Mouse (Mus musculus) cerebellum, adult 9-11 months (tissue): ENCODE data around the gene Nfkb2.

Experiments used
- DNase-seq: peaks from one replicate; pipeline ENCODE4 v3.0.0; 2022

The Nfkb2 gene

DNA sequence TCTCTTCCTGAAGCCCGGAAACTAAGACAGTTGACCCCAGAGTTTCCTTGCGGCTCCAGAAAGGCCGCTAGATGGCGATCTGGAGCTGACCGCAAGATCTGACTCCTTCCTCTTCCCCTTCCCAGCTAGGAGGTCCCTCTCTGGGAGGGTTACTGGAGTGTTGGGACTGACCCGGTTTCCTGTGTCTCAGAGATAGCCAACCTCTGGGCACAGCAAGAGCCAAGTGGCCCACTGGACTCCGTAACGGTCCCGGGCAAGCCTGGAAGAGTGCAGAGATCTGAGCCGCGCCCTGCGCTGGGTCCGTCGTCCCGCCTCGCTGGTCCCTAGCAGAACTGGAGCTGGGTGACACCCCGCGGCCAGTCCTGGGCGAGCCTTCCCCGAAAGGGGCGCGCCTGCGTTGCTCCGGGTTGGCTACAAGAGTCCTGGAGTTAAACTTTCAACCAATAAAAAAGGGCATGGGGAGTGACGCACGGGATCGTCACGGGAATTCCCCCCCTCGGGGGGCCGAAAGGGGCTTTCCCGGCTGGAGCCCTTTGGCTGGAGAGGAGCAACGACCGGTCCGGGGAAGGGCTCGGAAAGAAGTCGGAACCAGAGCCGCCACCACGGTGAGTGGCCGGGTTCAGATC, at the start of gene Nfkb2:
Gene Nfkb2, plus strand, starts transcription at position 105 of the 626 bp plus-strand sequence.
- peak; percentile 78 for DNase-seq

DNA sequence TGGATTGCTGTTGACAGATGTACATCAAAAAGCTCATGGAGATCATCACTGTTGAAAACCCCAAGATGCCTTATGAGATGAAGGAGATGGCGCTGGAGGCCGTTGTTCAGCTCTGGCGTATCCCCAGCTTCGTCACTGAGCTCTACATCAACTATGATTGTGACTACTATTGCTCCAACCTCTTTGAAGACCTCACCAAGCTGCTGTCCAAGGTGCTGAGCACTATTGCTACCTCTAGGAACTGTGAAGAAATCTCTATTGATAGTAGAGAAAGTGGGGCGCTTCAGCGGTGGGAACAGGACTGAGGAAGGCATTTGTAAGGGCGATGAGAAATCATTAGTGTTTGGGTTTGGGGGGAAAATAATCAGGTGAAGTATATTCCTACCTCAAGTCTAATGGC, 39.4 kb upstream of the Nfkb2 start:
- DNase-seq: no peak

DNA sequence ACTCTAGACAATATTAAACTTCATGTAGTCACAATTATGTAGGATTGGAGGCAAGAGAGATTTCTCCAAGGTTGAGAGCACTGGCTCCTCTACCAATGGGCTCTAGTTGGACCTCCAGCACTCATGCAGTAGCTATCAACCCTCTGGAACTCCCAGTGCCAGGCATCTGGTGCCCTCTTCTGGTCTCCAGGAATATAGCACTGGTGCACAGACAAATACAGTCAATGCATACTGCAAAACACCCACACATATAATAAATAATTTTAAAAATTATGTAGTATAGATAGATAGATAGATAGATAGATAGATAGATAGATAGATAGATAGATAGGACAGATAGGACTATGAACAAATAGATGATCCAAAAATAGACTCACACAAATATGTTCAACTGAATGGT, 28.8 kb upstream of the Nfkb2 start:
- no peak for DNase-seq

DNA sequence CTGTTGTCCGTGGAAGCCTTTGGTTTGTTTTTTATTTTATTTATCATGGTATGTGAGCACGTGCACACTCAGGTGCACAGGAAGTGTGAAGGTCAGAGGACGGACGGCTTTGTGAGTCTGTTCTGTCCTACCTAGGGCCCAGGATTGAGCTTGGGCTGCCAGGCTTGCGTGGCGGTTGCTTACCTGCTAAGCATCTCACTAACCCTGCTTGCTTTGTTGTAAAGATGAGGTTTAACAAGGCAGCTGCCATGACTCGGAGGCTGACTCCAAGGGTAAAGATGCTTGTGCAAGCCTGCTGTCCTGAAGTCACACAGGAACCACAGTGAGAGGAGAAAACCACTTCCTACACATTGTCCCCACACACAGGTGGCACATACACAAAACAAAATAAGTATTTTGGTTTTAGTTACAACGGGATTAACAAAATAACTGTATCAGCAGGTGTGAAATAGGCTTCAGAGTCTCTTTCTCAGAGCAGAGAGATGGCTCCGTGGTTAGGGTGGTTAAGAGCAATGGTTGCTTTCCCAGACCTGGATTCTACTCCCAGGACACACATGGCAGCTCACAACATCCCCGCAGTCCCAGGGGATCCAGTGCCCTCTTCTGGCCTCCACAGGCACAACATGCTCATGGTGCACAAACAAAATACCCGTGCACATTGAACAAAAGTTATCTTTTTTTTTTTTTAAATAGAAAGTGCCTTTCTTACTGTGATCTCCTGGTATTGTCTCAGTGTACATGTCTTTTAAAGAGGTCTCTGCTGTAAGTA, 21.9 kb upstream of the Nfkb2 start:
- DNase-seq: no peak

DNA sequence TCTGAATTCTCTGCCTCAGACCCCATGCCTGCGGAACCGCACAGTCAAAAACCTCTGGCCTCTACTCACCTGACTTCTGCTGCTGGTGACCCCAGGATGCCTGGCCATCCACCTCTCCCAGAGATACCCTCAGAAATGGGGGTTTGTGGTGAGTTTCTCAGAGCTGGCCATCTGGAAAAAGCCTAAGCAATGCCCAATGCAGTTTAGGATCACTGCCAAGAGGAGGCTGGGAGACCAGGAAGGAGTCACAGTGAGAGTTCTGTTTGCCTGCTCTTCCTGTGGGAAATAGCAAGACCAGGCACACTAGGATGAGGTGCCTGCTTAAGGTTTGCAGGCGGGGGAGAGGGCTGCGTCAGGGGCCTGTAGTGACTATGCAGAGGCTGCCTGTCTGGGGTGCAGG, 19.4 kb upstream of the Nfkb2 start:
- DNase-seq: peak; percentile 53

DNA sequence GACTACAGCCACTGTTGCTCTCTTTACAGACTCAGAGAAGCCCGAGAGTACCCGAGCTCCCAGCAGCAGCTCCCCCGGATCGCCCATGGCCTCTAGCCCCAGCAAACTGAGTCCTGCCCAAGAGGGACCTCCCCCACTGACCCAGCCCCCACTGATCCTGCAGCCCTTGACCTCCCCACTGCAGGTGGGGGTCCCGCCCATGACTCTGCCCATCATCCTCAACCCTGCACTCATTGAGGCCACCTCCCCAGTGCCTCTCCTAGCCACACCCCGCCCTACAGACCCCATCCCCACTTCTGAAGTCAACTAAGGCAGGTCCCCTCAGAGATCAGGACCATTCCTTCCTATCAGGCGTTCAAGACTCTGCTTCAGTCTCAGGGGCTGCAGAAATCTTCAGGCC, 18.5 kb upstream of the Nfkb2 start:
- peak; percentile 41 for DNase-seq

DNA sequence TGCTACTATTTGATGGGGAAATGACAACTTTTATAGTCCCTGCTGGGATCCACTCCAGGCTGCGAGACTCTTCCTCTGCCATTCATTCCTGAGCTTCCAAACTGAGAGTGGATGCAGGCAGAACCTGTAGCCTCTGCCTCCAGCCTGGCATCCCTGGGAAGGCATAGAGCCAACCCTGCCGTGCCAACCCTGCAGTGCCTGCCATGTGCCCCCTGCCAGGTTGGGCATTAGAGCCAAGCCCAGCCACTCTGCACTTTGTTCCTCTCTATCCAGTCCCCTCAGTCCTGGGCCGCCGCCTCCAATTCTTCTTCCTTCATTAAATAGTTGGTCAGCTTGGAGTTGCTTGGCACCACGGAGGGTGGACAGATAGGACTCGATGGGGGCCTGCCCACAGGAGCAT, 18.1 kb upstream of the Nfkb2 start:
- peak; percentile 90 for DNase-seq

DNA sequence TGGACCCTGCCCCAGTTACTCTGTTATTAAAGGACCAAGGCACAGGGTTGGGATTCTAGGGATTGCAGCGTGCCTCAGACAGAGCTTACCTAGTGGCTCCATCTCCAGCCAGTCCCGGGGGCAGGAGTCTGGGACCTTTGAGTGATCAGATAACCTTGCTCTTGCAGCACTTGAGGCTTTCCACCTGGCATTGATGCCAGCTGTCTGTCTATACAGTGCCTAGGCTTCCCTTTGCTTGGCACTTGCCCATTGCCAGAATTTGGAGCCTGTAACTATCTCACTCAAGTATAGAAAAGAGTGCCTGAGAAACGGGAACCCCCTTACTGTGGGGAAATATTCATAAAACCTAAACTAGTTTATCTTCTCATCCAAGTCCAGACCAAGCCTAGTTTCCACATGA, 17.2 kb upstream of the Nfkb2 start:
- DNase-seq: no peak

DNA sequence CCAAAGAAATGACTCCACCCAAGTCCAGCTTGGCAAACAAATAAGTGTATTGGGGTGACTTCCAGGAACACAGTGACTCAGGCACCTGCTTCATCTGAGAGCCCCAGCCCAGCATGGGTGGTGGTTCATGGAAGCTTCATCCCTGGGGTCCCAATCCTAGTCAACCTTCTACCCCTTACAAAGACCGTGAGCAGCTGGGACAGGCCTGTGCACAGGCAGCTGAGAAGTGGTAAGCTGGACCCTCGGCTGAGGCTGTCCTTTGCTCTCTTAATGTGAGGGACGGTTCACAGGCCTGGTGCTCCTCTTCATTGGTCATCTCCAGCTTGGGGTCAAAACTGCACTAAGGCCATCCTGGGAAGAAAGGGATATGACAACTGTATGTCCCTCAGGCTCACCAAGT, 16.6 kb upstream of the Nfkb2 start:
- DNase-seq: no peak

DNA sequence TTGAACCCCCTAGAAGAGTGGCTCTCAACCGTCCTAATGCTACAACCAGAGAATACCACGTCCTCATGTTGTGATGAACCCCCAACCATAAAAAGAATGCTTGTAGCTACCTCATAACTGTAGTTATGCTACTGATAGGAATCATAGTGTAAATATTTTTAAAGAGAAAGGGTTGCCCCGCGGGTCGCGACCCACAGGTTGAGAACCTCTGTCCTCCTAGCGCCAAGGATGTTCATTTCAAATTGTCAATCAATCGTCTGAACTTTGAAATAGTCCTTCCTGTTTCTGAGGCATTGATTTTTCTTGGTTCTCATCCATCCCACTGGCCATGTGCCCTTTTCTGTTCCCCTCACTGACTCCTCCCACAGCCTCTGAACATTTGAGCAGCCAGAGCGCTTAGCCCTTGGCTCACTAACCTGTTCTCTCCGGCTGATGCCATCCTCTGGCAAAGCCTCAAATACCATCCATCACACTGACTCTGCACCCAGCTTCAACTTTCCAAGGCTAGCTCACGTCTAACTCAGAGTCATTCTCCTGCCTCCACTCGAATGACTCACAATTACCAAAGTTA, 13.5 kb upstream of the Nfkb2 start:
- no peak for DNase-seq

DNA sequence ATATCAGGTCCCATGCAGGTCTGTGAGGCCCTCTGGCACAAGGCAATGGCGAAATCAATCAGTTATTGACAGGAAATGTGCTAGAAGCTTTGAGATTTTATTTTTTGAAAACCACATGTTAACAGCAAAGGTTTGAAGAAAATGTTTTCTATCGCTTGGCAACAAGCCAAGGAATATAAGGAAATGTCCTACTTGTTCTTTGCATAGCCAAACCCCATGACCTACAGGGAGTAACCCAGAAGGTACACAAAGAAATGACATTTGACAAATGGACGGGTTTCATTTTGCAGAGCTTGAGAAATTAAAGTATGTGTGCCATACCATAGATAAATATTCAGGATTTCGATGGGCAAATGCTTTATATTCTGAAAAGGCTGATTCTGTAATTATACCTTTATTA, 7.2 kb upstream of the Nfkb2 start:
- DNase-seq: no peak

DNA sequence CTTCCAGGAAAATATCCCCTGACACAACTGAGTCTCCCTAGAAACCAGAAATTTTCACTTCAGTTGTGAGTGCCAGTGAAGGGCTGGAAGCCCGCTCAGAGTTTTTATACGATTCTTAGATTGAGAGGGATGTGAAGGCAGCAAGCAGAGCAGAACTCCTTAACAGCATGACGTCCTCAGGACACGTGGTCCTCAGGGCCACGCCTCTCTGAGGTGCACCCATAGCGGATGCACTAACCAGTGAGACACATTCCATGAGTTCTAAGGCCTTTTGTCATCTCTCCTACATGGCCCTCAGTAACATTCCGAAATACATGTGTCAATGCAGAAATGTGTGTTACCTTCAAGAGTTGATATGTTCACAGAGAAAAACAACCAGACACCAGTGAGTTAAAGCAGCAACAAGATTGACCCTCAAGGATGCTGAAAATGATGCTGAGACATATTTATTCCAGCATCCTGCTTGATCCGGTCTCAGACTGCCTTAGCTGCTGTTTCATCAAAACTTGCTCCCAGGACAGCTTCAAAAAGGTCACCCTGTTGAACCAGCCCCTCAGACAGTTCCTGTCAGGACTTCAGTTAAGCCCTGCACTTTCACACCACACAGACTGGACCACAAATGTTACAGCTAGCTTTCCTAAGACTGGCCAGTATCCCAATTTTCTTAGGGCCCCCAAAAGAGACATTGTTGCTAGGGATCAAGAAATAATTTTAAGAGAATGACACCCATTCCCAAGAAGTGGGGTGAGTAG, 3.6 kb upstream of the Nfkb2 start:
- no peak for DNase-seq

DNA sequence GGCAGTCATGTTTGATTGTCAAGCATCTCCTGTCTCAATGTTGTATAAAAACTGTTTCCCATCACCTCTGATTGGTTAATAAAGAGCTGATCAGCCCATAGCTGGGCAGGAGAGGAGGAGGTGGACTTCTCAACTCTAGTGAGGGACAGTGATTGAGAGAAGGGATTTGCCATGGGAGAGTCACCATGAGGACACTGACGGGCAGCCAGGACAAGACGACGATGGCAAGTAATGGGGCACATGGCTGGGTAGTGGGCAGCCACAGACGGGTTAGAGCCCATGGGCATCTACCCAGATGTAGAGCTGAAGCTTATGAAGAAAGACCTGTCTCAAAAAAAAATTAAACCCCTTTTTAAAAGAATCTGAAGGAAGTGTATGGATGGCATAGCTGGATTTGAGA, 1.6 kb upstream of the Nfkb2 start:
- DNase-seq: no peak

DNA sequence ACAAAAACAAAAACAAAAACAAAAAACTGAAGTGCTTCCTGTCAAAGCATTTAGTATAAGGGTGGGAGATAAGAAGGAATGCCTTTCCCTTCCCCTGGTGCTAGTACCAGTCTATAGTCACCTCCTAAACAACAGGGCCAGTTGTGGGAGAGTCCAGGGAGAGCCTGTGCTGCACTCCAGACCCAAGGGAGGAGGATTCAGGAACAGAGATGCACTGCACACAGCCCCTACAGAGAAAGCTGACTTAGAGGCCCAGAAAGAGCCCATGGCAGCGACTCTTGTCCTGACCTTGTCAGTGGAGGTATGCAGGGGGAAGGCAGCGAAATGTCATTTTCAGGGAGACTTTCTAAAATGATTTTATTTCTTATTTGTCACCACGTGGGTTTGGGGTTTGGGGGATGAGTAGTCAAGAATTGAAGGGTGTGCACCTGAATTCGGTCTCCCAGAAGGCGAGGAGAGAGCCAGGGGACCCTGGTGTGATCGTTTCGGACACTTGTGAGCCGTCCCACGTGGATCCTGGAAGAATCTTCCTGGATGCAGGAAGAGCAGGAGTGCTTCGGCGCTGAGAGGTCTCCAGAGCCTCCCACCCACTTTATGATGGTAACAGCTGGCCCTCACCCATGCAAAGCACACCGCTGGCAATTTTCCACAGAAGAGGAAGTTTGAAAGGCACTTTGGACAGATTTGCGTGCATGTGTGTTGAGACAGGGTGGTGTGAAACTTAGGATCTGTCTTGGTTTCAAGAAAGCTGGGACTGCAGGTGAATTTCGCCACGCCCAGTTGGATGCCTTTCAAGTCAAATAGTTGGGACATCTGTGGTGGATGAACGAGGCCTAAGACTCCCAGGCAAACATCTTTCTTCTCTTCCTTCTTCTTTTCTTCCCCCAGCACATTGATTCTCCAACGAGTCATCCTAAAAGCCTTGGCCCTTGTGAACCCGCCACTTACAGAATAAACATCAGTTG, 587 bp upstream of the Nfkb2 start:
- DNase-seq: peak; percentile 36

DNA sequence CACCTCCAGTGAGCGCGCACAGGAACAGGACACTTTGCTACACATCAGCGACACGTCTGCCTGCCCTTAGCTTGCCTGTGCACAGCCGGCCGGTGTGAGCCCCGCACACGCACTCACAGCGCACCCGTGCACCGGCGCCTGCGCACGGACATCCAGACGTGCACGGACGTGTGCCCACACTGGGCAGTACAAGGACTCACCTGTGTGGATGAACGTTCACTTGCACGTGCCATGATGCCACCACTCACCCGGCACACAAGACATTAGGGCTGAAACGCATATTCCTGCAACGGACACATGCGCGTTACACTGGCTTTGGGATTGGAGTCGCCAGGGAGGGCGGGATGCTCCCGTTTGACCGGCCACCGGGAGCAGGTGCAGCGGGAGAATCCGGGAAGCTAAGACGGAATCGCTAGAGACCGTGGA, 801 bp downstream of the Nfkb2 start:
- DNase-seq: no peak

DNA sequence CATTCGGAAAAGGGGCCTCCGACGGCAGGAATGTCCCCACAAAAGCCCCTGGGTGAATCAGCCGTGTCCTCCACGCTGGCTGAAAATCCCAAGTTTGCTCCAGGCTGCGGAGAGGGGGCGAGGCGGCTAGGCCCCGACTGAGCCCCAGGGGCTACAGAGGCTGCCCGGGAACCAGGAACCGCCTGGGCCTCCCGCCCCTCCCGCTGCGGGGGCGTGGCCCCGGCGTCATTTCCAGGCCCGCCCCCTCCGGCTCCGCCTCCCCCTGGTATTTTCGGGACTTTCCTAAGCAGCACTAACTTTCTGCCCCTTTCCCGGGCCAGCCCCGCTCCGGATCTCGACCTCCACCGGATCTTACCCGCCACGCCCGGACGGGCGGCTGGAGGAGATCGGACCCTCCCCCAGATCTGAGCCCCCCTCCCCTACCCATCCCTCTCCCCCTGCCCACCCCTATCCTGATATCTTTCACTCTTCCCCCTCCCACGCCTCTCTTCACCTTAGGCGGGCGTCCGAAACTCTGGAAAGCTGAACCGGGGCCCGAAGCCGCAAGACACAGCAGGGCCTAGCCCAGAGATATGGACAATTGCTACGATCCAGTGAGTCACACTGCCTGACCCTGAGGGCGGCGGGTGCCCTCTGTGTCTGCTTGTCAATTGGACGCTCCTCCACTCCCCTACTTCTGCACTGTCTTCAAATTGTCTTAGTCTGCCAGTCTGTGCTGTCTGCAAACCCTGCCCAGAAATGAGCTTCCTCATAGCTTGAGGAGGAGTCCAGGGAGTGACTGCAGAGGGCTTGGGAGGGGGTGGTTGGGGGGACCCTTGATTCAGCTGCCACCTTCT, 1.5 kb downstream of the Nfkb2 start:
- DNase-seq: peak; percentile 60

DNA sequence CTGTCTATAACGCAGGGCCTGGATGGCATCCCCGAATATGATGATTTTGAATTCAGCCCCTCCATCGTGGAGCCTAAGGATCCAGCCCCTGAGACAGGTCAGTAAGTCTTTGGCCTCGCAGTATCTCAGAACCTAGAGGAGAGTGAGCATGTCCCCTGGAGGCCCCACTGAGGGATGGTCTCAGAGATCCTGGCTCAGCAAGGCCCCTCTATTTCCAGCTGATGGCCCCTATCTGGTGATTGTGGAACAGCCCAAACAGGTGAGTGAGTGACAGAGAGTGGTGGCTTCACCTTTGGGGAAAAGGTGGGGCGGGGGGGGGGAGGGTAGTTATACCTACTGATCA, 2.1 kb downstream of the Nfkb2 start:
- no peak for DNase-seq

DNA sequence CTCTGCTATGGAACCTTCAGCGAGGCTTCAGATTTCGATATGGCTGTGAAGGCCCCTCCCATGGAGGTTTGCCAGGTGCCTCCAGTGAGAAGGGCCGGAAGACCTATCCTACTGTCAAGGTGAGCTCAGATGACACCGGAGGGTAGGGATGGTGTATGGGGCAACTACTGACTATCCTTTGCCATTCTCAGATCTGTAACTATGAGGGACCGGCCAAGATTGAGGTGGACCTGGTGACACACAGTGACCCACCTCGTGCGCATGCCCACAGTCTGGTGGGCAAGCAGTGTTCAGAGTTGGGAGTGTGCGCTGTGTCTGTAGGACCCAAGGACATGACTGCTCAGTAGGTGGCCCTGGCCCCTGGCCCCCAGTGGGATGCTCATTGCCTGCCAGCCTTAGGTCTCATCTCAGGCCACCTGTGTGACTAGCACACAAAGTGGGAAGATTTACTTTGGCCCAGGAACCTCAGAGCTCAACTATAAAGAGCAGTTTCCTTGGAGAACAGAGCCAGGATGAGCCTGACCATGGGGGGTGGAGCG, 2.7 kb downstream of the Nfkb2 start:
- DNase-seq: peak; percentile 40

DNA sequence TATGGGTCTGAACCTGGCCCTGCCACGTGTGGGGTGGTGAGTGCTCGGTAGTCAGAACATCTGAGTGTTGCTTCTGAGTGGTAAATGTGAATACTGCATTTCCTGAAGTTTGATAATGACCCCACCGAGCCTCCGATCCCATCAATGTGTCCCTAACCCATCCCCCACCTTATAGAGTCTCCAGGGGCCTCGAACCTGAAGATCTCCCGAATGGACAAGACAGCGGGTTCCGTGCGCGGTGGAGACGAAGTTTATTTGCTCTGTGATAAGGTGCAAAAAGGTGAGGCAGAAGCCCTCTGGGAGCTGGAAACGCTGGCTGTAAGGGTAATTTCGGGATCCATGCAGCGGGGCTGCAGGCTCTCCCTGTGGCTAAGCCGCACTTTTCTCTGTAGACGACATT, 3.7 kb downstream of the Nfkb2 start:
- peak; percentile 49 for DNase-seq

DNA sequence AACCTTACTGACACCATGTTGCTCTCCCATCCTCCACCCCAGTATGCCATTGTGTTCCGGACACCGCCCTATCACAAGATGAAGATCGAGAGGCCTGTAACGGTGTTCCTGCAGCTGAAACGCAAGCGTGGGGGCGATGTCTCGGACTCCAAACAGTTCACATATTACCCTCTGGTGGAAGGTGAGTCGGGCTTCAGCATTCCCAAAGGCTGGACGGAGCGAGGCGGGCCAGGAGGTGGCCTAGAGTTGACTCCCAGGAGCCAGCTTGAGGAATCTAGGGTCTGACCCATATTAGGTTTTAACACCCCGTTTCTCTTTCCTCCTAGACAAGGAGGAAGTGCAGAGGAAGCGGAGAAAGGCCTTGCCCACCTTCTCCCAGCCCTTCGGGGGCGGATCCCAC, 4.2 kb downstream of the Nfkb2 start:
- DNase-seq: peak; percentile 47

DNA sequence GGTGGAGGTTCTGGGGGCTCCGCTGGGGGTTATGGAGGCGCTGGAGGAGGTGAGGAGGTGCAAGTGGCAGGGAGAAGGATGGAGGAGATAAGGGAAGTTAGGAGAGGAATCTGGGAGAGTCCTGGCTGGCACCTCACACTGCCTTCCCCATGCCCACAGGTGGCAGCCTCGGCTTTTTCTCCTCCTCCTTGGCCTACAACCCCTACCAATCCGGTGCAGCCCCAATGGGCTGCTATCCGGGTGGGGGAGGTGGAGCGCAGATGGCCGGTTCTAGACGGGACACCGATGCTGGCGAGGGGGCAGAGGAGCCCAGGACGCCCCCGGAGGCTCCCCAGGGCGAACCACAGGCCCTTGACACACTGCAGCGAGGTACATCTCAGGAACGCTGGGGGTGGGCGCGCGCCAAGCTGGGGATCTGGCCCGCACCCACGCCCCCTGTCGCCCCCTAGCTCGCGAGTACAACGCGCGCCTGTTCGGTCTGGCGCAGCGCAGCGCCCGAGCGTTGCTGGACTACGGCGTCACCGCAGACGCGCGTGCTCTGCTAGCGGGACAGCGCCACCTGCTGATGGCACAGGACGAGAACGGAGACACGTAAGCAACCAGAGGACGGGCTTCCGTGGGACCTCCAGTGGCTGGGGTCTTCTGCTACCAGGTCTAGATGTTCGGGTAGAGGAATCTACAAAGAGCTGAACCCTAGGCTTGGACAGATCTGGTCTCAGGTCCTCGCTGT, 4.8 kb downstream of the Nfkb2 start:
- DNase-seq: peak; percentile 87
